Mouse (Mus musculus): ENCODE results near the gene Aqr.

The Aqr gene

GRCm38 (mm10) chr2:114136755-114137154 is 50.1 kb downstream of the Aqr start:
- in situ Hi-C loops (cut with MboI, MseI): no loop called here

- in situ Hi-C loops (cut with MboI, MseI): no loop called here
Measured at GRCm38 (mm10) chr2:114135777-114136176, 51.0 kb downstream of the Aqr start.

GRCm38 (mm10) chr2:114133355-114133754 is 53.5 kb downstream of the Aqr start:
- in situ Hi-C loops (cut with MboI, MseI): no loop called here

- in situ Hi-C loops (cut with MboI, MseI): no loop called here
Measured at GRCm38 (mm10) chr2:114130657-114131056, 56.2 kb downstream of the Aqr start.

GRCm38 (mm10) chr2:114123304-114123703 is 63.5 kb downstream of the Aqr start:
- in situ Hi-C loops (cut with MboI, MseI): no loop called here

GRCm38 (mm10) chr2:114119451-114119850 is 67.4 kb downstream of the Aqr start:
- in situ Hi-C loops (cut with MboI, MseI): loop anchor here (10.0 kb wide), 1 partner anchor 255 kb away; no protein-coding TSS in a partner anchor

GRCm38 (mm10) chr2:114117665-114118064 is 69.2 kb downstream of the Aqr start:
- in situ Hi-C loops (cut with MboI, MseI): loop anchor here (10.0 kb wide), 1 partner anchor 253 kb away; no protein-coding TSS in a partner anchor

GRCm38 (mm10) chr2:114117235-114117634 is 69.6 kb downstream of the Aqr start:
- in situ Hi-C loops (cut with MboI, MseI): loop anchor here (10.0 kb wide), 1 partner anchor 252 kb away; no protein-coding TSS in a partner anchor

GRCm38 (mm10) chr2:114115563-114115962 is 71.3 kb downstream of the Aqr start:
- in situ Hi-C loops (cut with MboI, MseI): loop anchor here (10.0 kb wide), 1 partner anchor 251 kb away; no protein-coding TSS in a partner anchor

GRCm38 (mm10) chr2:114107288-114108278 is 79.2 kb downstream of the Aqr start:
- in situ Hi-C loops (cut with MboI, MseI): loop anchor here (10.0 kb wide), 1 partner anchor 273 kb away; no protein-coding TSS in a partner anchor

GRCm38 (mm10) chr2:114106383-114106782 is 80.4 kb downstream of the Aqr start:
- in situ Hi-C loops (cut with MboI, MseI): loop anchor here (10.0 kb wide), 1 partner anchor 272 kb away; no protein-coding TSS in a partner anchor

GRCm38 (mm10) chr2:114102471-114102870 is 84.4 kb downstream of the Aqr start:
- in situ Hi-C loops (cut with MboI, MseI): loop anchor here (10.0 kb wide), 1 partner anchor 268 kb away; no protein-coding TSS in a partner anchor

GRCm38 (mm10) chr2:114100834-114101233 is 86.0 kb downstream of the Aqr start:
- in situ Hi-C loops (cut with MboI, MseI): loop anchor here (10.0 kb wide), 1 partner anchor 266 kb away; no protein-coding TSS in a partner anchor

- in situ Hi-C loops (cut with MboI, MseI): loop anchor here (10.0 kb wide), 1 partner anchor 265 kb away; no protein-coding TSS in a partner anchor
Measured at GRCm38 (mm10) chr2:114099816-114100215, 87.0 kb downstream of the Aqr start.

- in situ Hi-C loops (cut with MboI, MseI): no loop called here
Measured at GRCm38 (mm10) chr2:114099109-114099508, 87.7 kb downstream of the Aqr start.

GRCm38 (mm10) chr2:114097627-114098026 is 89.2 kb downstream of the Aqr start:
- in situ Hi-C loops (cut with MboI, MseI): no loop called here

- in situ Hi-C loops (cut with MboI, MseI): no loop called here
Measured at GRCm38 (mm10) chr2:114096570-114096969, 90.3 kb downstream of the Aqr start.

- in situ Hi-C loops (cut with MboI, MseI): no loop called here
Measured at GRCm38 (mm10) chr2:114095348-114095747, 91.5 kb downstream of the Aqr start.

GRCm38 (mm10) chr2:114094696-114095095 is 92.1 kb downstream of the Aqr start:
- in situ Hi-C loops (cut with MboI, MseI): no loop called here

GRCm38 (mm10) chr2:114093577-114093976 is 93.2 kb downstream of the Aqr start:
- in situ Hi-C loops (cut with MboI, MseI): no loop called here

GRCm38 (mm10) chr2:114089862-114090261 is 97.0 kb downstream of the Aqr start:
- in situ Hi-C loops (cut with MboI, MseI): loop anchor here (10.0 kb wide), 1 partner anchor 745 kb away; no protein-coding TSS in a partner anchor

GRCm38 (mm10) chr2:114087271-114087670 is 99.6 kb downstream of the Aqr start:
- in situ Hi-C loops (cut with MboI, MseI): loop anchor here (10.0 kb wide), 1 partner anchor 742 kb away; no protein-coding TSS in a partner anchor
